Mouse (Mus musculus): Measurements from ENCODE around the gene Aars2.

The Aars2 gene

DNA sequence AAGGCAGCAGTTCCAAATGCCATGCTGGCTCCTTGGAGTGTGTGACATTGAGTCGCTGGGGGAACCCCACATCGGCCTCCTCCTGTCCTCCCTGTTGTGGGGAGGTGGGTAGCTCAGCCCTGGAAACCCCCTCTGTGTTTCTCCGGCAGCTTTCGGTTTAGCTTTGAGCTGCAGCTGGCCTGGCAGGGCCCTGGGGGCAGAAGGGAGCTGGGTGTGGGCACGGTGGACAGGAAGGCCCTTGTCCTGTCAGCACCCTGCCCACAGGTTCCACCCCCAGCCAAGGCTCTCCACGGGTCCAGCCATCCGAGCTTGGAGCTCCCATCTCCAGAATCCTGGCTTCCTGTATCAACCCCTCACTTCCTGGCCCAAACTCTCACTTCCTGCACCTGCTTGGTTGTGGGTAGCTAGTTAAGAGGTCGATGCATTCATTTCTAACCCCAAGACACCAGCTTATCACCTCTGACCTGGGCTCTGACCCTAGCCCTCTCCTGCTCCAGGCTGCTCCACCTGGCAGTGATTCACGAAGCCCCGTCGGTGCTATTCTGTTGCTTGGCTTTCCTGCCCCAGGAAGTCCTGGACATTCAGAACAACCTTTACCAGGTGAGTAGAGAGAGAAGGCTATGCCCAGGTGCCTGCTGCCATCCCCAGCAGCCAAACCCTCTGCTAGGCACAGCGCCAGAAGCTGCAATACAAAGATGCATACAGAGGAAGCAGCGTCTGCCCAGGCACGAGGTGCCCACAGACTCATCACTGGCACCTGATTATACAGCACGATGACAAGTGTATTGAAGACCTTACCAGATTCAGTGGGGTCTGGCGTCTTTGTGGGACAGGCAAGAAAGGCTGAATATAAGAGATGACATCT, 51.6 kb downstream of the Aars2 start:
- no peak for DNase-seq (ENCODE audit: low spot score)

DNA sequence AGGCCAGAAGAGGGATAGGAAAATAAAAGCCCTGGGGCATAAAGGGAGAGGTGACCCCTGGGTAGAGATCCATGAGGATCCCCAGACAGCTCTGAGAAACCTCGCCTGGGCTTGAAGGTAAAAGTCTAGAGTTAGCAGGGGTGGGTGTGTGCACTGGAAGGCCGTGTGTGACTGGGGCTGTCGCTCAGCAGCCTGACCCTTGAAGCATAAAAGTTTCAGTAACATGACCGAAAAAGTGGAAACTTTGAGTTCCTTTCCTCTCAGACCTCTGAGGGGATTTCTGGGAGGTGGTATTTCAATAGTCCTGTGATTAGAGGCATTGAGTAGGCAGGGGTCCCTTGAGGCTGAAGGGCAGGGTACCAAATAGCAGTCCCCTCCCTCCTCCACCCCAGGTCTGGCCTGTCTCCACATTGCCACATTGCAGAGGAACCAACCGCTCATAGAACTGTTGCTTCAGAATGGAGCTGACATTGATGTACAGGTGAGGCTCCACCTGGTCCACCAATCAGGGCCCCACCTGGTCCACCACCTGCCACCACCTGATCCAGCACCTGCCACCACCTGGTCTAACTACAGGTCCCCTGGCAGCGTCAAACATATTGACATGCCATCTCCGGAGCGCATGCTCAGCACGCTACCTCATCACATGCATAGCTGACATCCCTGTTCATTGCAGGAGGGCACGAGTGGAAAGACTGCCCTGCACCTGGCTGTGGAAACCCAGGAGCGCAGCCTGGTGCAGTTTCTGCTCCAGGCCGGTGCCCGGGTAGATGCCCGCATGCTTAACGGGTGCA, 53.3 kb downstream of the Aars2 start:
- DNase-seq (ENCODE audit: low spot score), result no peak

DNA sequence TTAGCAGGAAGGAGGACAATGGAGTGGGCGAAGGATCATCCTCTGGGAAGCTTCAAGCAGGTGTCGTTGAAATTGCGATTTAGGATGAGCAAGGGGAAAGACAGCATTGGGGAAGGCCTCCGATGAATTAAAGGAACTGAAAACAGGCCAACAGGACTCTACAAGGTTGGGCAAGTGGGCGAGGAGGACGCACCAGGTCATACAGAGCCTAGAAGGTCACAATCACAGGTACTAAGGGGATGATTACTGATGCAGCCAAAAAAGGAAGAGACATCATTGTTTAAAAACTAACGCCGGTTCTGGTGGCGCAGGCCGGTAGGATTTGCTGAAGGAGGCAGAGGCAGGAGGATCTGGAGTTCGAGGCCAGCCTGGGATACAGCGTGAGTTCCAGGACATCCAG, 56.6 kb downstream of the Aars2 start:
- DNase-seq (ENCODE audit: low spot score), result no peak

DNA sequence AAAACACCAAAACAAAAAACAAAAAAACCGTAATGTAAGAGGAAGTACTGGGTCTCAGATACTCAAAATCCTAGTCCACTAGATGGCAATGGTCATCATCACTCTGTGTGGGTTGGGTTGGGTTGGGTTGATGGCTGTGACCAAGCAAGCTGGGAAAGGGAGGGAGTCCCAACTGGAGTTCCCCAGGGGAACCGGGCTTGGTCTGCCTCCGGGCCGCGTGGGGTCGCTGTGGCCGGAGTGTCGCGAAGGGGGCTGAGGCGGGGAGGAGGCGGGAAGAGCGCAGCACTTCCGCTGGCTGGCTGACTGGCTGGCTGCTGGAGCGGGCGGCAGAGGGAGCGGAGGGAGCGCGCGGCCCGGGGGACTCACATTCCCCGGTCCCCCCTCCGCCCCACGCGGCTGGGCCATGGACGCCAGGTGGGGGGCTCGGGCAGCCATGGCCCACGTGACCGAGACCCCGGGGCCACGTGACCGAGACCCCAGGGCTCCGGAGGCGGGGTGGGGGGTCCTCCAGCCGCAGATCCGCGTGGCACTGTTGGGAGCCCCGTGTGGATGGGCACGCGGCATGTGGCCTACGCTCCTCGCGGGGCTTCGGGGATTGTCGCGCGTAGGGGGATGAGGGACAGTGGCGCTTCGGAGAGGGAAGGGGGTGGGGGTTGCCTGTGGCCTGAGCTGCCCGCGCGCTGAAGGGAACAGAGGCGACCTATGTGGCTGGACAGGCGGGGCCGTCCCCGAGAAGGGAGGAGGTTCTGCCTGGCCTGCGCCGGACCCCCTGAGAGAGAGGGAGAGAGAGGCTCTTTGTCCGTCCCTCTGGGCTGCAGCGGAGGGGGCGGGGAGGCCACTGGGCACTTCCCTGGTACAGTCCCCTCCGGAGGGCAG, 57.3 kb downstream of the Aars2 start, which contains the start of gene Slc35b2:
Slc35b2 (plus strand) TSS at position 220 of the 876 bp plus-strand sequence.
- peak; percentile 93 for DNase-seq (ENCODE audit: low spot score)

DNA sequence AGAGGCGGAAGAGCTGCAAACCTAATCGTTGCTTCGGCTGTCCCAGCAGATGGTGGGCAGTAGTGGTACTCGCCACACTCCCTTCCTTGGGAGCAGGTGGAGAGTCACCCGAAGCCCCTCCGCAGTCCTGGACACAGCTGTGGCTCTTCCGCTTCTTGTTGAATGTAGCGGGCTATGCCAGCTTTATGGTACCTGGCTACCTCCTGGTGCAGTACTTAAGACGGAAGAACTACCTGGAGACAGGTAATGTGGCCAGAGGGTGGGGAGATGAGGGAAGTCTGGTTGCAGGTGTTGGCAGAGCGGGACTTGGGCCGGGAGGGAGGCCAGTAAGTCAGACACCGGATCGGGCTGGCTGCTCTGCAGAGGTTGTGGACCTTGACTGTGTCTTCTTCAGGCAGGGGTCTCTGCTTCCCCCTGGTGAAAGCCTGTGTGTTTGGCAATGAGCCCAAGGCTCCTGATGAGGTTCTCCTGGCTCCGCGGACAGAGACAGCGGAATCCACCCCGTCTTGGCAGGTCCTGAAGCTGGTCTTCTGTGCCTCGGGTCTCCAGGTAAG, 58.0 kb downstream of the Aars2 start:
- no peak for DNase-seq (ENCODE audit: low spot score)

DNA sequence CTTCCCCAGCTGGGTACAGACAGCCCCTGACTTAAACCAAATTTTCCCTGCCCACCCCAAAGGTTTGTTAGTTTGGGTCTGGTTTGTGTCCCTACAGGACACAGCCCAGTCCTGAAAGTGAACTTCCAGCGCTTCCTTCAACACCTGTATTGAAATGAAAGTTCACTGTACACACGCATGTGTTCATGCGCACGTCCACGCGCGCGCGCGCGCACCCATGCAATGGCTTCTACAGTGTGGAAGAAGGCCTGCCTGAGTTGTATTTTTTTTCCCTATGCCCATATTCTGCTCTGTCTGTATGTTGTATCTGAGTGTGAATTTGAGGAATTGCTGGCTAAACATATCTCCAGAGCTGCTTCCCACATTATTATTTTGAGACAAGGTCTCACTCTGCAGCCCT, 58.5 kb downstream of the Aars2 start:
- DNase-seq (ENCODE audit: low spot score), result no peak

DNA sequence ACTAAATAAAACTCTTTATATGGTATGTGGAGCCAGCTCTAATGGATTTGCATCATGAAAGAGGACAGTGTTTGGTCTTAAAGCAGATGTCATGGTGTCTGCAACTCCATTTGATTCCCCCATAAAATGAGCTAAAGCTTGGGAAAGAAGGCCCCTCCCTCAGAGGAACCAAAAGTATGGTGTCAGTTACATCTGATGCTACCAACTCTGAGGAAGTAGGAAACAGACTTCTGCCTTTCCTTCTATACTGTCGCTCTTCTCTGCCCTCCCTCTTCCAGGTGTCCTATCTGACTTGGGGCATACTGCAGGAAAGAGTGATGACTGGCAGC, 59.4 kb downstream of the Aars2 start:
- no peak for DNase-seq (ENCODE audit: low spot score)

DNA sequence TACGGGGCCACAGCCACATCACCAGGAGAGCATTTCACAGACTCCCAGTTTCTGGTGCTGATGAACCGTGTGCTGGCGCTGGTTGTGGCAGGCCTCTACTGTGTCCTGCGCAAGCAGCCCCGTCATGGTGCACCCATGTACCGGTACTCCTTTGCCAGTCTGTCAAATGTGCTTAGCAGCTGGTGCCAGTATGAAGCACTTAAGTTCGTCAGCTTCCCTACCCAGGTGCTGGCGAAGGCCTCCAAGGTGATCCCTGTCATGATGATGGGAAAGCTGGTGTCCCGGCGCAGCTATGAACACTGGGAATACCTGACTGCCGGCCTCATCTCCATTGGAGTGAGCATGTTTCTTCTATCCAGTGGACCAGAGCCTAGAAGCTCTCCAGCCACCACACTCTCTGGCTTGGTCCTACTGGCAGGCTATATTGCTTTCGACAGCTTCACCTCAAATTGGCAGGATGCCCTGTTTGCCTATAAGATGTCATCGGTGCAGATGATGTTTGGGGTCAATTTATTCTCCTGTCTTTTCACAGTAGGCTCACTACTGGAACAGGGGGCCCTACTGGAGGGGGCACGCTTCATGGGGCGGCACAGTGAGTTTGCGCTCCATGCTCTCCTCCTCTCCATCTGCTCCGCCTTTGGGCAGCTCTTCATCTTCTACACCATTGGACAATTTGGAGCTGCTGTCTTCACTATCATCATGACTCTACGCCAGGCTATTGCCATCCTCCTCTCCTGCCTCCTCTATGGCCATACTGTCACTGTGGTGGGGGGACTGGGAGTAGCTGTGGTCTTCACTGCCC, 59.9 kb downstream of the Aars2 start:
- DNase-seq (ENCODE audit: low spot score), result no peak

DNA sequence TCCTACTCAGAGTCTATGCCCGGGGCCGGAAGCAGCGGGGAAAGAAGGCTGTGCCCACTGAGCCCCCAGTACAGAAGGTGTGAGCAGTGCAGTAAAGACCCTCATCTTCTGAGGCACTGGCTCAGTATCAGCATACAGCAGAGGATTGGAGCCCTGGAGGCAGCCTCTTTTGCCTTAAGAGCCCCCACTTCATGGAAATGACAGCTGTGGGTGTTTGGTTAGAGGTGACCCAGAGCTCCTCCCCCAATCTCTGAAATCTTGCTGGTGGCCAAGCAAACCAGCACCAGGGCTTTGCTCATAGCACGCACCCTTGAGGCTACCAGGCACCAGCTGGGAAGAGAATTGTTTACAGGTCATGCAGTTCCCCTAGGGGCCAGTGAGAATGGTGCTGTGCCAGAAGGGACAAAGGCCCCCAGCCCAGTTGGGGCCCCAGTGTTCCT, 60.5 kb downstream of the Aars2 start:
- DNase-seq (ENCODE audit: low spot score), result peak; percentile 48

DNA sequence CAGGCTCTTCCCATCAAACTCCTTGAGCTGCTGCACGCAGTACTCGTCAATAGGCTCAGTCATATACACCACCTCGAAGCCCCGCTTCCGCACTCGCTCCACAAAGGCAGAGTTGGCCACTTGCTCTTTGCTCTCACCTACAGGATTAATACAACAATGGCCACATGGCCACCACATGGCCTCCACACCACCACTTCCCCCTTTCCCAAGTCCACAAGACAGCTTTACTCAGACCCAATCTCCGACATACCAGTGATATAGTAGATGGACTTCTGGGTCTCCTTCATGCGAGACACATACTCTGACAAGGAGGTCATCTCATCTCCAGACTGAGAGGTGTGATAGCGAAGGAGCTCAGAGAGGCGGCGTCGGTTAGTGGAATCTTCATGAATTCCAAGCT, 62.3 kb downstream of the Aars2 start:
- DNase-seq (ENCODE audit: low spot score), result no peak

DNA sequence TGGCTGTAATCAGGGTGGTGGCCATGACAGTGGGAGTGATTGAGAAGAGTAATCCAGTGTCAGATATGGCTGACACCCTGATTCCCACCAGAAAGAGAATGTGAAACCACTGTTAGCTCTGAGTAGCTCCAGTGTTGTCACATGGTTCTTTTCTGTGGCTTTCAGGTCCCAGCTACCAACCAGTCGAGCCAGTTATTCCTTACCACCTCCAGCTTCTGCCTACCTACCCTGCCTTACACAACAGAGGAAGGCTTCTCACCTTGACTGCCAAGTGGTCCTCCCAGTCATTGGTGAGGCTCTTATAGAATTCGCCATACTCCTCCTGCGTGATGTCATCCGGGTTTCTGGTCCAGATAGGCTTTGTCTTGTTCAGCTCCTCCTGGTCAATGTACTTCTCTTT, 63.4 kb downstream of the Aars2 start:
- no peak for DNase-seq (ENCODE audit: low spot score)

All from embryo, embryonic 10.5 days (tissue).